Mouse (Mus musculus) neutrophil, adult 5-6 weeks (primary cell): ENCODE results near the gene Vamp2. TPM values are rescaled to one million over a fixed set of nuclear protein-coding genes. Genes with fewer than 3 reads are reported as not detected.

Experiments
- ATAC-seq: fragments of 151-379, 151-347 bp; 2 replicates; pipeline ENCODE4 v1.8.0; 2017; ENCODE audit warnings: mild to moderate bottlenecking, moderate TSS enrichment; ENCODE audit not compliant: insufficient number of reproducible peaks, poor library complexity, low FRiP score, severe bottlenecking; ENCODE audit errors: extremely low read depth
- total RNA-seq: library from RNA; stranded (forward); fragments of 200-1000 nt; gene quantifications from 2 replicates; pipeline ENCODE4 v1.2.3, GENCODE M21; 2017

The Vamp2 gene
- total RNA-seq, 1 experiment from 2014 or later, result 108 TPM

DNA sequence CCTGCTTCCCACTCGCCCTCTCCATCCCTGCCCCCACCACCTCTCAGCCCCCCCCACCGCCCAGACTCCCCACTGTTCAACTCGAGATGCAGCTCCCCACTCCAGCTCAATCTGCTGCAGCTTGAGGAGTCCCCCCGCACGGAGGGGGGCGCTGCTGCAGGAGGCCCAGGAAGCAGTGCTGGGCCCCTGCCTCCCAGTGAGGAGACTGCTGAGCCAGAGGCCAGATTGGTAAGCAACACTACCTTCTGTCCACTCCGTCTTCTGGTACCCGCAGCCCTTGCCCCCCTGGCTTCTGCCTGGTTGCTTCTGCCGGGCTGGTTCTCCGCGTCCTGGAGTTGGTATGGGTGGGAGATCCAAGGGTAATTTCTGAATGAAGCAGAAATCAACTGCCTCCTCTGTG, 18.6 kb downstream of the Vamp2 start:
- no peak for ATAC-seq

DNA sequence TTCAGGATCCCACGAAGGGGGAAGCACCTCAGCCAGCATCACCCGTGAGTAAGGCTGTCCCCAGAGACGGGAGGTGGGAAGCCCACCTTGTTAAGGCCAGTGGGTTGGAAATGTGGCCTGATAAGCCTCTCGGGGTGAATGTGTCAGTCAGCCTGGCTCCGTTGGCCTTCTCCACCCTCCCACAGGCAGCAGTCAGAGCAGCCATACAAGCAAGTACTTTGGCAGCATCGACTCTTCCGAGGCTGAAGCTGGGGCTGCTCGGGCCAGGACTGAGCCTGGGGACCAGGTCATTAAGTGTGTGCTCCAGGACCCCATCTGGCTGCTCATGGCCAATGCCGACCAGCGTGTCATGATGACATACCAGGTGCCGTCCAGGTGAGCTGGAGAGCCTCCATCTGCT, 19.4 kb downstream of the Vamp2 start:
- no peak for ATAC-seq

DNA sequence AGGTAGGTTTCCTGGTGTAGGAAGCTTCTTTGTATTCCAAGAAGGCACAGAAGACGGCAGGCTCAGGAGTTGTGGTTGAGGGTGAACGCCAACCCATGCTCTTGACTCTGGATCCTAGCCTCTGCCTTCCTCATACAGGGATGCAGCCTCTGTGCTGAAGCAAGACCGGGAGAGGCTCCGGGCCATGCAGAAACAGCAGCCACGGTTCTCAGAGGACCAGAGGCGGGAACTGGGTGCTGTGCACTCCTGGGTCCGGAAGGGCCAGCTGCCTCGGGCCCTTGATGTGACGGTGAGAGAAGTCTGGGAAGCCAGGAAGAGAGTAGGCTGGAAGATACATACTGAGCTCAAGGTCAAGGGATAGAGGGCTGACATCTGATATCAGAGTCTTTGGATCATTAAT, 19.9 kb downstream of the Vamp2 start:
- no peak for ATAC-seq

DNA sequence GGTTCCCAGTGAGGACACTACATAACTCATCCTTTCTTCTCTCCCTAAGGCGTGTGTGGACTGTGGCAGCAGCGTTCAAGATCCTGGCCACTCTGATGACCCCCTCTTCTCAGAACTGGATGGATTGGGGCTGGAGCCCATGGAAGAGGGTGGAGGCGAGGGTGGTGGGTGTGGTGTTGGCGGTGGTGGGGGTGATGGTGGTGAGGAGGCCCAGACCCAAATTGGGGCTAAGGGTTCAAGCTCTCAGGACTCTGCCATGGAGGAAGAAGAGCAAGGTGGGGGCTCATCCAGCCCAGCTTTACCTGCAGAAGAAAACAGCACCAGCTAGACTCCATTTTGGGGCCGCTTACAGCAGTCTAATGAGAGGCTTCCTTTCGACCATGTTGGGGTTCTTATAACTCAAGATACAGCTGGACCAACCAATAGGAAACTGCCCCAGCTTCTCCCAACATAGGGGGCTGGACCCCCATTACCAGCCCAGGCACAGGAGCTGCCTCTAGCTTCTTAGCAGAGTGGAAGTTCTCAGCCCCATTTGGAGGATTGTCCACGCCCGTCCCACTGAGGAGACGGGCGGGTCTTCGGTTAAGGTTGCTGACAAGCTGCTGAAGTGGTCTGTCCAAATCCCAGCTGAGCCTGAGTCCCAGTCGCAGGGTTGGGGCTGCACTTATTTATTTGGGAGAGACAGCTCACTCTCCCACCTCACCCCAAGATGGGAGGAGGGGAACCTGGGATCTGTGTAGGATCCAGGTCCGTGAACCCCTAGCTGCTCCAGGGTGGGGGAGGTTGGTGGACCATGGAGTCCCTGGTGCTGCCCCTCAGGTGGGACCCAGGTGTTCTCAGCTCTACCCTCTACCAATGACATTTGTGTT, 21.0 kb downstream of the Vamp2 start:
- ATAC-seq, result no peak

DNA sequence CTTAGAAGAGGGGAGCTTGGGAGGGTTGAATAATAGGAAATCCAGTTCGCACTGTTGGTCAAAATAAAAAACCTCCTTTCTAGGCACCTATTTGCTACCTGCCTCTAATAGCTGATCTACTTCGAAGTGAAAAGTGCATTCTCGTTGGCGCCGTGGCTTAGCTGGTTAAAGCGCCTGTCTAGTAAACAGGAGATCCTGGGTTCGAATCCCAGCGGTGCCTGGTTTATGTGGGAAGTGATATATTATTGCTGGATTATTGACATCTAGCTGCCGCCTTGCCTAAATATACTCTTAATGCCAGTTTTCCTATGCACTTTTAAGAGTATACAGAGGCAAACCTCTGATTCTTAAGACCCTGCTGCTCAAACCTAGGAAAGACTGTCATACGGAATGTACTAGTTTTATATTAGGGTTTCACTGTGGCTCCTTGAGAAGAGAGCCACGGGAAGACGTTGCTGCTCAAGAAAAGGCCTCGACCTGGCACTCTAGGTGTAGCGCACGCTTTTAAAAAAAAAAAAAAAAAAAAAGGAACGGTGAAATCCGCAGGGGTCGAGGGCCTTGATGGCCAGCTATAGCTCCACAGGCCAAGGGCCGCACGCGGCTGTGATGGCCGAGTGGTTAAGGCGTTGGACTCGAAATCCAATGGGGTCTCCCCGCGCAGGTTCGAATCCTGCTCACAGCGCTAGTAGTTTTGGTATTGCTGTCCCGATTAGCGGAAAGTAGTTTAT, 22.2 kb downstream of the Vamp2 start:
- peak; percentile 24 for ATAC-seq

DNA sequence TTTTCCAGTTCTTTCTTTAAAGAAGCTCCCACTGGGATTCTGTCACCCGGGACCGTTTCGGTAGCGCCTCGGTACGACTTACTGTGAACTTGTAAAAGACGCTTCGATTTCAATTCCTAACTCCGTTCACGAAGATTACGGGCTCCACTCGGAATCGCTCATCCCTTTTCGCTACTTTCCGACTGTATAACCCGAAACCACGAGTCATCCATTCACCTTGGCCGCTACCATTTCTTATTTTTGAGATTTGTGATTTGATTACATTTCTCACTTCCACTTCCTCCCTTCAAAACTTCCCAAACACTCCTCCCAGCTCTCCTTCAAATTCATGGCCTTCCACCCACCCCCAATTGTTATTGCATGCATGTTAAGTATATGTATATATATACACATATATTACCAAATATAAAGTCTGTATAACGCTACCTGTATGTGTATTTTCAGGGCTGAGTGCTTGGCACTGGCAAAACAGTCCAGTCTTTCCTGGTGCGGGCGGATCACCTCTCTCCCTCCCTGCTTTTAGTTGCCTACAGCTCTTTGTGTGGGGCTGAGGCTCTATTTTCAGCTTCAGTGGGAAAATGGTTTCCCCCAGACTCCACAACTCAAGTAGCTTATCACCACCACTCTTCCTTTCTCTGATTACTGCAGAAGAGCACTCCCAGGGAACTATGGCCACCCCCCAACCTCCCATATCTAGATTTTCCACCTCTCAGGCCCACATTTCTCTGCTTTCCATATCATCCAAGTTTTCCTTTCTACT, 22.9 kb downstream of the Vamp2 start:
- no peak for ATAC-seq

DNA sequence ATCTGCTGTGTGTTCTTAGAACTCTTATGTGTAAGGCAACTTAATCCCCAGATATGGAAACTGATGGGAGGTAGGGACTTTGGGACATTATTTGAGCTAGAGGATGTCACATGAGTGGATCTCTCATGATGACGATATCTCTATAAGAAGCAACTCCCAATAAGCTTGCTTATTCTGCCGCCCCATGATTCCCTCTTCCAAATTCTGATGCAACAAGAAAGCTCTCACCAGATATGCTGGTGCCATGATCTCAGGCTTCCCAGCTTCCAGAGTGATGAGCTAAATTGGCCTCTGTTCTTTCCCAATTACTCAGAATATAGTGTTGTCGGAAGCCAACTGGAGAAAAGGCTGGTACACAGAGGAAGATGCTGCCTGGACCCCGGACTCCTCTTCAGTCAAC, 23.6 kb downstream of the Vamp2 start:
- ATAC-seq, result no peak

DNA sequence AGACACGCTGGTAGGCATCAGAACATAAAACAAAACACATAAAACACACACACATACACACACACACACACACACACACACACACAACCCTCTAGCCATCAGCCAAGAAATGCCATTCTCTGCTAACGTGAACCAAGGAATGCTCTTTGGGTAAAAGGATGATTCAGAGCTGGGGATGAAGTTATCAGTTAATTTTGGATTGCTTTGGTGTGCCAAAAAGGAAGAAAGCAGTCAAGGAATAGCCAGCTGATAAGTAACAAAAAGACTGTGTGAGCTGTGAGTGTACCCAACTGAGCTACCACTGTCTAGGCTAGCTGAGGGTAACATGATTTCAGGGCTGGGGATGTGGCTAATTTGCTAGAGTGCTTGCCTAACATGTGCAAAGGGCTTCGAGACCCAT, 25.7 kb downstream of the Vamp2 start:
- ATAC-seq, result no peak

DNA sequence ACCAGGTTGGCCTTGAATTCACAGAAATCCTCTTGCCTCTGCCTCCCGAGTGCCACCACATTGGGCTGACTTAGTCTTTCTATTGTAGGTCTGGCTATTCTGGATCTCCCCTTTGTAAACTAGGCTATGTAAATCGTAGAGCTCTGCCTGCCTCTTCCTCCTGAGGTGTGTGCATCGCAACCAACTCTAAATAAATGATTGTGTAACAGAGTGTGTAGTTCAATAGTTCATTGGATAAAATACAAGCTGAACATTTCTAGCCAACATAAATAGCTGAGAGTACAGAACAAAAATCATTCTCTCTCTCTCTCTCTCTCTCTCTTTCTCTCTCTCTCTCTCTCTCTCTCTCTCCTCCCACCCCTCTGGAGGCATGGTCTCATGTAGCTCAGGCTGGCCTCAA, 26.3 kb downstream of the Vamp2 start:
- ATAC-seq, result no peak

DNA sequence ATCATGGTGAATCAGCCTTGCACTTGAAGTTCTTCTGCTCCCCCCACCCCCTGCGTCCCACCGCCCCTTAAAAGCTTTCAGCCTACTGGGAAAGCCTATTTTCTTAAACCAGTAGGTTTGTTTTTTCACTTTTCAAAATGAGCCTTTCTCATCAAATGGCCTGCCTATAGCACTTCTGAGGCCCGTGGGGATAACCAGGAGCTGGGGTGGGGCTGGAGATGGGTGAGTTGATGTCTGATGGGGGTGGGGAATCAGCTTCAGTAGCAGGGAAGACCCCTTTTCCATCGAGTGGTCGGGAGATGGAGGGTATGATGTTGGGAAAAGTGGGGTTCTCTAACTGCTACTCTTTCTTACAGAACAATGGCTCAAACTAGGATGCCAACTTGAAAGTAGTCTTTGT, 28.6 kb downstream of the Vamp2 start:
- no peak for ATAC-seq

DNA sequence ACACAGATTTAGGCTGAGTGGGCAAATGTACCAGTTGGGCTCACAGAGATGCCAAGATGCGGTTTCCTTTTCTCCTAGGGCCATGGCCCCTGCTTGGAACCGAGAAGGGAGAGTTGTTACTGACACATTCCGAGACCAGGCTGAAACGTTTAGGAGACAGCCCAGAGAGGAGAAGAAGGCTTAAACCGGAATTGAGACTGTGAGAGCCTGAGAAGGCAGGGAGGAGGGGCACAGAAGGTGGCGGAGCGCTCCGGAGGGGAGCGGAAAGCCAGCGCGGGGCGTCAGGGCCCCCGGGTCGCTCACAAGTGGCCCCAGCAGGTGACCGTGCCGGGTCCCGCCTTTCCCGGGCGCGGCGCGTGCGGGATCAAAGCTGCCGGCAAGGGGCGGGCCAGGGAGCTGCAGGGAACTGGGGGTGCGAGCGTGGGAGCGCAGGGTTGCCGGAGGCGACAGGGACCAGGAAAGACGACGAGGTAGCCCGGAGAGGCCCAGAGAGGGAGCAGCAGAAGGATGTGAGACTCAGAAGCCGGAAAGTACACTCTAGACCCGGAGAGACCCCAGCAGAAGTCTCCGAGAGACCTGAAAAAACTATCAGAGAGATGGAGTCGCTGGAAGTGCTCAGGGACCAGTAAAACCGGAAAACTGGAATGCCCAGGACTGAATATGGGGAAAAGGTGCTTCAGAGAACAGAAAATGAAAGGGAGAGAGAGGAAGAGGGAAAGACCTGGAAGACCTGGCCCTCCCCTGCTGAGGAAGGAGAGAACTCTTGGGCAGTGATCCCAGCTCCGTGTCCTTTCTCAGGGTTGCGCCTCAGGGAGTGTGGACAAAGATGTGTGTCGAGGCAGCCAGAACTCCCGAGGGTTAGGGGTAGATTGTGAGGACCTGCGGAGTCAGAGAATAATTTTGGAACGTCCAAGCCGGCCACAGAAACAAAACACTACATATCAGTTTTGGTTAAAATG, 29.7 kb downstream of the Vamp2 start:
- 0 out of 2 replicates have a peak, but pooled peaks have one; percentile 20 for ATAC-seq

DNA sequence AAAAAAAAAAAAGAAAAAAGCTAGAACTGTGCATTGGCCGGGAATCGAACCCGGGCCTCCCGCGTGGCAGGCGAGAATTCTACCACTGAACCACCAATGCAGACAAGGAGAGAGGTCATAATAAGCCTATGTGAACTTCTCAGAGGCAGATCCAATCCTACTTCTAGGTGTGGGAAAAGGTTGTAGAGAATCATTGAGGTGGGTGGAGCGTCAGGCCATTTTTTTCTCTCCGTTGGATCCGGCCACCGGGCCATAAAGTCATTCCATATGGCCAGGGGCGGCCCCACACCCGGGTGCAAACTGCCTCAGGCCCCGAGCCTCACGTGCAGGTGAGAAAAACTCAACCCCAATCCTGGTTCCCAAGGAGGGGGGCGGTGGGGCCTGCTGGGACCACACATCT, 30.5 kb downstream of the Vamp2 start:
- ATAC-seq, result no peak

DNA sequence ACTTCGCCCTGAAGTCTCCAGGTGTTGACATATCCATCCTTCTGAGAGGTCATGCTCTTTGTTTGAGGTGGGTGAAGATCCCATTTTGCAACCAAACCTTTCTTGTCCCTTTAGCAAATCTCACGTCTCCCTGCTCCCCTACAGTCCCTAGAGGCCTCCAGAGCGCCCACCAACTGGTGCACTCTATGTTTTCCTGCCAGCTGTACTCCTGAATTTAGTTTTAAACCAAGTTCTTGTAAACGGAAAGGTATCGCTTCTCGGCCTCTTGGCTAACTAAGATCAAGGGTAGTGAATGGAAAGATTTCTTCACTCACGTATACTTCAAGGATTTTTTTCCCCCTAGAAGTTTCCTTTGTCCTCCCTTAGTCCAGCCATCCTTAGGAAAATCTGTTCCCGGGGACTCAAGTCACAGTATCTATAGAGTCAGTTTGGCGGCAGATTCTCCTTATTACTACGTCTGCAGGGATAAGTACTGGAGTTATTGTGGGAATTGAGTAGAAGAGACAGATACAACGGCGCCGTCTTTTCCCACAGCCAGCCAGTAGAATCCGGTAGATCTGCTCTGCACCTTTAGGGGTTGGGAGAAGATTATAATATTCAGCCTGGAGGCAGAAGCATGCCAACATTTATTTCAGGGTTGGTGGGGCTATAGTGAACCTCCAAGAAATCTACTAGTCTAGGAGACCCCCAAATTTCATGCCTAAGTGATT, 31.3 kb downstream of the Vamp2 start:
- no peak for ATAC-seq

DNA sequence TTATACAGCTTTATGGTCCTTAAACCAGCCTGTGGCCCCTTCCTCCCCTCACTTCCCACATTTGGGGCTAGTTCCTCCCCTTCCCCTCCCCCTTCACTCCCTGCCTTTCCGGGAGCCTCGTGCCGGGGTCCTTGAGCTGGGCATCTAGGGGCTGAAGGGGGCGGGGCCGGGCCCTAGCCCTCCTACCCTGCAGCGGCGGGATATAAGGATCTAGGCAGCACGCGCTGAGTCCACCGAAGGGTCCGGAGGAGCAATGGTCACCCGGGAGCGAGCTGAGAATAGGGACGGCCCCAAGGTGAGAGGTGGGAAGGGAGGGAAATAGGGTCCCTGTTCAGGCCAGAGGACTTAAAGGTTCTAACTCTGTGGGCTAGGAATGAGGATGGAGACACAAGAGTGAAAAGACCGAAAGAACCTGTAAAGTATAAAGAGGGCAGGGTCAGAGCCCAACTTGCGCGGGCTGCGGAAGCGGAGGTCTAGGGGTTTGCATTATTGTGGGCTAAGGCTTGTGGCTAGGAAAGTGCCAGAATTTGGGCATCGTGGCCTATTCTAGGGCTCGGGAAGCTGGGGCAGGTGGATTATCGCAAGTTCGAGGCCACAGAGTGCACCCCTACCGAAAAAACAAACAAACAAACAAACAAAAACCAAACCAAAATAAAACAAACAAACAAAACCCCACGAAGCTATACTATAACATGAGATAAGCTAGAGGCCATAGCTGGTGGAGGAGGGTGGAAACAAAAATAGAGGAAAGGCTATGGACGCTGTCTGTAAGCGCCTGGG, 32.1 kb downstream of the Vamp2 start, which contains the start of gene Hes7:
TSS of gene Hes7 (plus strand) at position 184 of the 780 bp plus-strand sequence.
- no peak for ATAC-seq

DNA sequence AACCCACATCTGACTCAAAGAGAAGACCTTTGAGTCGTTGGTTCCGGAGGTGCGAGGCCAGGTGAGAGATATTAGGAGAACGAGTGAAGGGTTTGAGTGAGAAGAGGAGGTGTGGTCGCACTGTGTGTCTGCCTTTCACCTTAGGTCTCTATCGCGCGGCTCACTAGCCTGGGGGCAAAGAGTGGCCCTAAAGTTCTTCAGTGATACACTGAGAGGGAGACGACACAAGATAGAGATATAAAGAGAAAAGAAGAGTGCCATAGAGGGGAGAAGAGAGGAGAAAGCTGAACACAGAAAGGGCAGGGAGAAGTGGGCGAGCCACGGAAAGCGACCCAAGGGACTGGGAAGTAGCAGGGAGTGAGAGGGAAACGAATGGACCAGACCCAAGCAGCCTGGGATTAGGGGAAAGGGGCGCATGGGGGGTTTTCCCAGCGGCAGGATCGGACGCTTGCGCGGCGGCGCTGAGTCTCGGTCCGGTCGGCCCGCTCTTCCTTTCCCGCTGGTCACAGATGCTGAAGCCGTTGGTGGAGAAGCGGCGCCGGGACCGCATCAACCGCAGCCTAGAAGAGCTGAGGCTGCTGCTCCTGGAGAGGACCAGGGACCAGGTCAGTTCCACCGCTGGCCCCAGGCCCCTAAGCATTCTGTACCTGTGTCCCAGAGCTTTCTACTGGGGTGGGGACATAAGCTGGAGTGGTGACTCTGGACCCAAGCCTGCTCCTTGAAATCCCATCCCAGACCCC, 32.9 kb downstream of the Vamp2 start:
- no peak for ATAC-seq

DNA sequence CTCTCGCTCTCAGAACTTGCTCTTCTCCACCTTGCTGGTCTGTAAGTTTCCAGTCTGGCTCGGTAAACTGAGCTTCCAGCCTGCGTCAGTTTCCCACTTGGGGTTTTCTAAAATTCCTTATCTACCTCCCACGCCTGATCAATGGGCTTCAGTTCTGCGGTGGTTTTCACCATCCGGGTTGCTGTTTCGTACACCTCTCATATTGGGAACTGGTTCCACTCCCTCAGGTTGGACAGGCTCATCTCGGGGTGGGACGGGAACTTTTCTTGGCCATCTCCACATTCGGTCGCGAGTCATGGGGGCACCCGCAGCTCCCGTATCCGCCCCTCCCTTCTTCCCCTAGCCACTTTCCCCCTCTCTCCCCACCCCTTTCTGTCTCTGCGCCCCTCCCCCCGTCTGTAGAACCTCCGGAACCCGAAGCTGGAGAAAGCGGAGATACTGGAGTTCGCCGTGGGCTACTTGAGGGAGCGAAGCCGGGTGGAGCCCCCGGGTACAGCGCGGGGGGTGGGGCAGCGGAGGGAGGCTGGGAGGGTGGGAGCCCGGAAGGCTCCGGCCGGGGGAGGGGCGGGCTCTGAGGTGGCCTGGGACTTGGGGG, 33.5 kb downstream of the Vamp2 start:
- ATAC-seq, result no peak
